Mouse (Mus musculus): Measurements from ENCODE around the gene Map3k4. TPM values are rescaled to one million over a fixed set of nuclear protein-coding genes. Genes with fewer than 3 reads are reported as not detected.

Gene Map3k4
- polyA plus RNA-seq, 1 experiment, result 6.1 TPM

GRCm38 (mm10) chr17:12185855-12186254, 132.7 kb downstream of the Map3k4 start:
- Histone ChIP-seq H3K27me3 (ENCODE audit: control insufficient read depth, insufficient read depth, low read length) (no peaks in the 10 kb centered on the region), H3K27ac (ENCODE audit: control insufficient read depth, insufficient read depth, low read depth, low read length) (no peak overlapping the region), H3K36me3 (ENCODE audit: control insufficient read depth, insufficient read depth, low read length) (no peaks in the 10 kb centered on the region), H3K4me3 (ENCODE audit: control insufficient read depth, low read depth, low read length) (no peak overlapping the region), H3K4me1 (ENCODE audit: control insufficient read depth, insufficient read depth, low read length) (no peaks in the 10 kb centered on the region)
- TF ChIP-seq POLR2A (IDR thresholded peaks at IDR 0.05; ENCODE audit: control insufficient read depth, low read depth, low read length) (no peak), CTCF (IDR thresholded peaks at IDR 0.05; ENCODE audit: control insufficient read depth, insufficient read depth, insufficient replicate concordance, low read depth, low read length) (no peak)

GRCm38 (mm10) chr17:12184283-12184682, 134.3 kb downstream of the Map3k4 start:
- Histone ChIP-seq H3K27ac (ENCODE audit: control insufficient read depth, insufficient read depth, low read depth, low read length) (no peak overlapping the region), H3K36me3 (ENCODE audit: control insufficient read depth, insufficient read depth, low read length) (no peaks in the 10 kb centered on the region), H3K4me3 (ENCODE audit: control insufficient read depth, low read depth, low read length) (no peak overlapping the region), H3K27me3 (ENCODE audit: control insufficient read depth, insufficient read depth, low read length) (no peaks in the 10 kb centered on the region), H3K4me1 (ENCODE audit: control insufficient read depth, insufficient read depth, low read length) (no peaks in the 10 kb centered on the region)
- TF ChIP-seq CTCF (IDR thresholded peaks at IDR 0.05; ENCODE audit: control insufficient read depth, insufficient read depth, insufficient replicate concordance, low read depth, low read length) (no peak), POLR2A (IDR thresholded peaks at IDR 0.05; ENCODE audit: control insufficient read depth, low read depth, low read length) (no peak)

GRCm38 (mm10) chr17:12182702-12183485, 135.7 kb downstream of the Map3k4 start:
- TF ChIP-seq CTCF (IDR thresholded peaks at IDR 0.05; ENCODE audit: control insufficient read depth, insufficient read depth, insufficient replicate concordance, low read depth, low read length), result no peak
- no peak for TF ChIP-seq POLR2A (IDR thresholded peaks at IDR 0.05; ENCODE audit: control insufficient read depth, low read depth, low read length)
- H3K4me1 ChIP-seq (ENCODE audit: control insufficient read depth, insufficient read depth, low read length), result no peaks in the 10 kb centered on the region
- no peak overlapping the region for H3K4me3 ChIP-seq (ENCODE audit: control insufficient read depth, low read depth, low read length)
- no peak overlapping the region for H3K27ac ChIP-seq (ENCODE audit: control insufficient read depth, insufficient read depth, low read depth, low read length)
- H3K27me3 ChIP-seq (ENCODE audit: control insufficient read depth, insufficient read depth, low read length), result no peaks in the 10 kb centered on the region
- no peaks in the 10 kb centered on the region for H3K36me3 ChIP-seq (ENCODE audit: control insufficient read depth, insufficient read depth, low read length)

DNA sequence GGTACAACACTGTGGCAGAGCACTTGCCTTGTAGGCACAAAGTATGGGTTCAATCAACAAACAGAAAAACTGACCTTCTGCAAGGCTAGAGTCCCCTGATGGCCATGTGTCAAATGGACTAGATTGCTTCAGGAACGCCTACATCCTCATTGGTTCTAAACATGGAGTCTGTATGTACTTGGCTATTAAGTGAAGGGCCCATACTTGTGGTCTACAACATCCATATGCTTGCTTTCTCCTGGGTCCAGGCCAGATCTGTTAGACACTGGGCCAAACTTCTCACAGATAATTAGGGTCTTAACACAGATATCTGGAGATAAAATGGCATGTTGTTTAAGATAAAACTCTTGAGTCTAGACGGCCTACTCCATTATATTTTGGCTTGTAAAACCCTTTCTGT, 138.8 kb downstream of the Map3k4 start:
- H3K36me3 ChIP-seq (ENCODE audit: control insufficient read depth, insufficient read depth, low read length), result no peaks in the 10 kb centered on the region
- H3K4me3 ChIP-seq (ENCODE audit: control insufficient read depth, low read depth, low read length), result no peak overlapping the region
- H3K27ac ChIP-seq (ENCODE audit: control insufficient read depth, insufficient read depth, low read depth, low read length), result no peak overlapping the region
- TF ChIP-seq CTCF (IDR thresholded peaks at IDR 0.05; ENCODE audit: control insufficient read depth, insufficient read depth, insufficient replicate concordance, low read depth, low read length) (no peak), POLR2A (IDR thresholded peaks at IDR 0.05; ENCODE audit: control insufficient read depth, low read depth, low read length) (no peak)
- H3K4me1 ChIP-seq (ENCODE audit: control insufficient read depth, insufficient read depth, low read length), result no peaks in the 10 kb centered on the region
- H3K27me3 ChIP-seq (ENCODE audit: control insufficient read depth, insufficient read depth, low read length), result no peaks in the 10 kb centered on the region

GRCm38 (mm10) chr17:12179339-12179738, 139.3 kb downstream of the Map3k4 start:
- Histone ChIP-seq H3K36me3 (ENCODE audit: control insufficient read depth, insufficient read depth, low read length) (no peaks in the 10 kb centered on the region), H3K4me1 (ENCODE audit: control insufficient read depth, insufficient read depth, low read length) (no peaks in the 10 kb centered on the region), H3K27ac (ENCODE audit: control insufficient read depth, insufficient read depth, low read depth, low read length) (no peak overlapping the region), H3K27me3 (ENCODE audit: control insufficient read depth, insufficient read depth, low read length) (no peaks in the 10 kb centered on the region), H3K4me3 (ENCODE audit: control insufficient read depth, low read depth, low read length) (no peak overlapping the region)
- TF ChIP-seq CTCF (IDR thresholded peaks at IDR 0.05; ENCODE audit: control insufficient read depth, insufficient read depth, insufficient replicate concordance, low read depth, low read length) (no peak), POLR2A (IDR thresholded peaks at IDR 0.05; ENCODE audit: control insufficient read depth, low read depth, low read length) (no peak)

Other genes with a start within 250 kb of the Map3k4 start
- 10.8 and 18.4 TPM in 2 replicates for gene Agpat4, start 200.1 kb downstream of the Map3k4 start, polyA plus RNA-seq (2012; rRNA removed)
- 0.06 and 0.10 TPM in 2 replicates for gene Plg, start 59.8 kb upstream of the Map3k4 start, polyA plus RNA-seq (2012; rRNA removed)
- 0.11 and 0.20 TPM in 2 replicates for gene Slc22a3, start 188.9 kb upstream of the Map3k4 start, polyA plus RNA-seq (2012; rRNA removed)